Mouse (Mus musculus) bone marrow macrophage, adult 2 months (primary cell): Measurements from ENCODE around the gene Cdk14. TPM values are rescaled to one million over a fixed set of nuclear protein-coding genes. Genes with fewer than 3 reads are reported as not detected.

ENCODE experiments used
- H3K27ac ChIP-seq: 2 replicates; pipeline ENCODE4 v1.5.1; 2012; ENCODE audit warnings: low read depth, low read length; ENCODE audit not compliant: insufficient read depth
- H3K4me1 ChIP-seq: 2 replicates; pipeline ENCODE4 v1.6.1; 2012; ENCODE audit warnings: low read length; ENCODE audit not compliant: control insufficient read depth, insufficient read depth
- H3K4me3 ChIP-seq: 2 replicates; pipeline ENCODE4 v1.5.1; 2012; ENCODE audit warnings: mild to moderate bottlenecking, low read length, moderate library complexity; ENCODE audit not compliant: insufficient read depth
- CTCF ChIP-seq: IDR thresholded peaks from 2 replicates; pipeline ENCODE4 v1.5.1; 2012; ENCODE audit warnings: low read depth, mild to moderate bottlenecking, low read length, moderate library complexity
- POLR2A ChIP-seq: IDR thresholded peaks from 2 replicates; pipeline ENCODE4 v1.6.1; 2012; ENCODE audit warnings: mild to moderate bottlenecking, low read depth, low read length, borderline replicate concordance
- polyA plus RNA-seq: library from polyadenylated mRNA; stranded (reverse); fragments of >200 nt; gene quantifications from 2 replicates; pipeline ENCODE4 v1.2.4, GENCODE M21; 2012; ENCODE audit not compliant: missing spikeins, insufficient read depth, insufficient read length

The Cdk14 gene
- polyA plus RNA-seq, 1 experiment: 43.6 TPM

DNA sequence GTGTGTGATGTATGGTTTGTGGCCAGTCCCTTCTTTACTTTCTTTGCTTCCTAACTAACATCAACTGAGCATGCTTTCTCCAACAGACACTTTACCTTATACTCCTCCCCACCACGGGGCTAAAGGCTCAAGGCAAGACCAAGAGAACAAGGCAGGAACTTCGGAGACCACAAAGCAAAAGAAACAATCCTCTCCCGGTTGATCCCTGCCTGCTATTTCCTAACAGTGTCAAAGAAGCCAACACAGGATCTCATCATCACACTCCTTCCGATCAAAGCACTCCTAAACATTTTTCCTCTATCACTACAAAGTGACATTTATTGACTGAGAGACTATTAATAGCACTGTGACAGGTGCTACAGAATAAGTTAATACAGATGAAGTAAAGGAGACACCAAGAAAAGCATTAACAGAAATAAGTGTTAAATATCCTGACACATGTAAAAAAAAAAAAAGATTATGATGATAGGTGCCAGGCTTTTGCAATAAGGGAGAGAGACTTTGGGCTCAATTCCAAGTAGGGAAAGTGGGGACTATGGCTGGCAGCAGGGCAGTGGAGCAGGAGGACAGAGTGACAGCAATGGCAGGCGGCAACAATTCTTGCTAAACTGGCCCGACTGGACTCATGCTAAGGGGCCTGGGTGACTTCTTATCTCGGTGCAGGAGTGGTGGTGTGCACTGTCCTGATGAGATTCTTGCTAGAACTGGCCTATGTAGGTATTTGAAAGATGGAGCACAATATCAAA, 208.9 kb downstream of the Cdk14 start:
- Histone ChIP-seq H3K4me1 (peaks cover 15% of the 10 kb centered on the region), H3K27ac (no peak overlapping the region), H3K4me3 (no peak overlapping the region)
- no peak for TF ChIP-seq CTCF
- no peak for TF ChIP-seq POLR2A

DNA sequence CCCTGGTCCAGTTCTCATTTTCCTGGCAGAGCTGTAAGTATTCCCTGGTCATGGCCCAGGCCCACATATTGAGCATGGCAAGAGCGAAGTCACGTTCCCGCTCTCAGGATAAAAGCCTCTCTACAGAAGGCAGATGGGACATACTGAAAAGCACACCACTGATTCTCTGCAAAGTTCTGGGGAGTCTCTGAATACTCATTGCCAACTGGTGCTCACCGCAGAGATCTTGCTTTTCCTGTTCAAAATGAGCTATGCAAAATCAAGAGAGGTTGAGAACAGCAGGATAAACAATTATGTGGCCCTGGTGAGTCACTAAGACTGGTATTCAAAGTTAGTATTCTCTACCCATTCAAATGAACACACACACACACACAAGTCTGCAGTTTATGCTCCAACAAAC, 212.1 kb downstream of the Cdk14 start:
- Histone ChIP-seq H3K4me3 (no peak overlapping the region), H3K27ac (no peak overlapping the region)
- no peak for TF ChIP-seq POLR2A
- no peak for TF ChIP-seq CTCF

DNA sequence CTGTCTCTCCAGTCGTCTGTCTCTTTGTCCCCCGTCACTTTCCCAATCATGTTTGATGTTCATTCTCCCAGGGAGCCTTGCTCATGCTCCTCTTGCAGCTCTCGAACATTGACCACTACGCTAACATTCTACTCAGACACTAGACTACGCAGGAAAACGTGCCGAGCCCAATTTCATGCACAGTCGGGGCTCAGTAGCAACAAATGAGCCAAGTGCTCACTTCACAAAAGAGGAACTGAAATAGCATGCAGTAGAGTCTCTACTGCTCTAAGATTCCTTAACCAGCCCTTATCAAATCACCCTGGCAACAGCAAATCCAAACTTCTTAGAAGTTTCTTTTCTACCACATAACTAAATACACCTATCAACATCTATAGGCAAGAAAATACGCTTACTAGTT, 214.1 kb downstream of the Cdk14 start:
- TF ChIP-seq CTCF (no peak), POLR2A (no peak)
- H3K4me3 ChIP-seq: no peak overlapping the region
- H3K27ac ChIP-seq: no peak overlapping the region
- peaks cover 6% of the 10 kb centered on the region for H3K4me1 ChIP-seq

More for the DNA sequence above, 212.1 kb downstream of the Cdk14 start:
- peaks cover 14% of the 10 kb centered on the region for H3K4me1 ChIP-seq

DNA sequence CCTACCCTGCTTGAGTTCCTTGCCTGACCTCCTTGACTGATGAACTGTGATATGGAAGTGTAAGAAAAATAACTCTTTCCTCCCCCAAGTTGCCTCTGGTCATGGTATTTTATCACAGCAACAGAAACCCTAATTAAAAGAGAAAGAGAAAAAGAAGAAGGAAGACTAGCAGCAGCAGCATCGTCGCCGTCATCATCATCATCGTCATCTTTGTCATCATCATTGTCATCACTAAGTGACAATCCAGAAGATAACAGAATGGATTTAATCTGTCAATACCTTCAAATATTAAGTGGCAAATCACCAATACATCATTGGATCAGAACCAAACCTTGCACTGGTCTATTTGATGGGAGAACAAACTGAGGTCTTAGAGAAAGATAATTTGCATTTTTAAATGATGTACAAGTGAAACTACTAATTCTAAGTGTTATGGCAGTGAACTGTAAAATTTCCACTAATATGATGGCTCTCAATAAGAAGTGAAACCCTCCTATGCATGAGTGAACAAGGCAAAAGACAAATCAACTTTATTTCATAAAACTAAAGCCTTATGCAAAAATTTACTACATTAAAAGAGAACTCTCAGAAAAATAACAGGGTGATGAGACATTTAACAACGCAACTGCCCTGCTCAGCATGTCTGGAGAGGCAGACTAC, 225.4 kb downstream of the Cdk14 start:
- Histone ChIP-seq H3K4me1 (no peaks in the 10 kb centered on the region), H3K4me3 (no peak overlapping the region), H3K27ac (no peak overlapping the region)
- TF ChIP-seq POLR2A (no peak), CTCF (no peak)

DNA sequence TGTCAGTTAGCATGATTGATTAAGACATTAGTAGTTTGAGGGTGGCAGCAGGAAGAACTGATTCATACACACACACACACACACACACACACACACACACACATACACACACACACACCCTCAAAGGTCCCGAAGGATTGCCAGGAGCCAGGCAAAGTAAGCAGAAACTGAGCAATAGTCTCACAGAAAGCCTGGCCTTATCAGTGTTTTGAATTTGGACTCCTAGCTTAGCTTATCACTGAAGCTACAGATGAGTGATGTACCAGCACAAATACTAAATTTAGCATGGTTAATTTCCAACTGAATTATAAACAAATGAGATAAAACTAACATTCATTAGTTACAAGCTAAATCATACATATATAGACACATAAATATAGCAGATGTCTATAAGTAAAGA, 230.5 kb downstream of the Cdk14 start:
- Histone ChIP-seq H3K4me3 (no peak overlapping the region), H3K27ac (no peak overlapping the region), H3K4me1 (peaks cover 4% of the 10 kb centered on the region)
- no peak for TF ChIP-seq CTCF
- no peak for TF ChIP-seq POLR2A

DNA sequence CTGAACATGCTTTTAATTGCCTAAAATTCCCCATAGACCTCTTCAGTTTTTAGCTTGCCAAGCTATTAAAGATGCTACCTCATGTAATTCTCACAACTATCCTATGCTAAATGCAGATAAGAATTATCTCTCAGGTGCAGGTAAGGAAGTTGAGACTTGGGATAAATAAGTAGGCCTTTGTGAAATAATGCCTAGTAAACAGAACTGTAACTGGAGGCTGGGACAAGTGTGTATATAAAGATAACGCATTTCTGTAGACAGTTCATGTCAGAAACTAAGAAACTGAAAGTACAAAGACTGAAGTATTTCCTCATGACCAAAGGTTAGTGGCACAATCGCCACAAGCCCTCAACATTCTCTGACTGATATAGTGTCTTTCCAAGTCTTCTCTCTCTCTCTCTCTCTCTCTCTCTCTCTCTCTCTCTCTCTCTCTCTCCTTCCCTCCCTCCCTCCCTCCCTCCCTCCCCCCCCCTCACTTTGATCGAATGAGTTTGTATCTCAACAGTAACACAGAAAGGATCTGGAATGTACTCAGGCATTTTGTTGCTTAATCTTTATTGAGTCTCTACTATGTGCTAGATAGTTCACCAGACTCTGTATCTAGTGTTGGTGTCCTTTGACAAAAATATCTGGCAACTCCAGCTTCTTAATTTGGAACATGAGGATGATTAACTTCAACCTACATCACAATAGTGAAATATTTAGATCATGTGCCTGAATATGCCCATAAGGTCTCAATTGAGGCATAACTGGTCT, 233.9 kb downstream of the Cdk14 start:
- Histone ChIP-seq H3K4me1 (peaks cover 6% of the 10 kb centered on the region), H3K4me3 (no peak overlapping the region), H3K27ac (no peak overlapping the region)
- TF ChIP-seq CTCF (no peak), POLR2A (no peak)

DNA sequence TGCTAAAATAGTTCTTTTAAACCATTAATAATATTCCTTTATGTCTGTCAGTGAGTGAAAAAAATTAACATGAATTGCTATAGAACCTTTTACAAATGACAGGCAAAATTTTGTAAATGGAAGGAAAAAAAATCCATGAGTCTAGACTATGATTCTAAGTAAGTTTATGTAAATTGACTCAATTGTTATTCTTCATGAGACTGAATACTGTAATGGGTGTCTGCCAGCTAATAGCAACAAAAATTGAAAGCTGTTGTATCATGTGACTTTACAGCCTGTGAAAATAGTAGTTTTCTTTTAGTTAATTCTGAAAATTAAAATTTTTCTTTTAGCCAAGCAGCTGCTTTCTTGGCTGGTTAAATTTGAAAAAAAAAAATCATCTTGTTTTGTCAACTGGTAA, 234.6 kb downstream of the Cdk14 start:
- Histone ChIP-seq H3K4me3 (no peak overlapping the region), H3K4me1 (peaks cover 9% of the 10 kb centered on the region), H3K27ac (no peak overlapping the region)
- TF ChIP-seq POLR2A (no peak), CTCF (no peak)

DNA sequence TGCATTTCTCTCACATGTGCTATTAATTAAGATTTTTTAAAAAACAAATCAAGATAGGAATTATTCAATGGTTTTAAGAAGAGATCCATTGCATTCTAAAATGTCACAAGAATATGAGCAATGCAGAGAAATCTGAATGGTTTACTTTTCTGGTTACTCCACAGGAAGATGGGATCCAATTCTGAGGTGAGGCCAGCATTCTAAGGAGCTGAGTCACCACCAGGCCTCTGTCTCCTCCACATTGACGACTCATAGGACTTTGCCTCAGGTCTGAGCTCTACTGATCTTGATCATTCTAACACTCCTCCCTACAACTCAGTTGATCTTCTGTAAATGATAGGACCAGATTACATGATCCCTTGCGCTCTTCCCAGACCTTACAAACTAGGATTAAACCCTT, 239.4 kb downstream of the Cdk14 start:
- no peak overlapping the region for H3K27ac ChIP-seq
- TF ChIP-seq POLR2A: no peak
- no peak for TF ChIP-seq CTCF
- no peak overlapping the region for H3K4me3 ChIP-seq
- H3K4me1 ChIP-seq: peaks cover 6% of the 10 kb centered on the region; the same call in 1 of the 2 replicates

DNA sequence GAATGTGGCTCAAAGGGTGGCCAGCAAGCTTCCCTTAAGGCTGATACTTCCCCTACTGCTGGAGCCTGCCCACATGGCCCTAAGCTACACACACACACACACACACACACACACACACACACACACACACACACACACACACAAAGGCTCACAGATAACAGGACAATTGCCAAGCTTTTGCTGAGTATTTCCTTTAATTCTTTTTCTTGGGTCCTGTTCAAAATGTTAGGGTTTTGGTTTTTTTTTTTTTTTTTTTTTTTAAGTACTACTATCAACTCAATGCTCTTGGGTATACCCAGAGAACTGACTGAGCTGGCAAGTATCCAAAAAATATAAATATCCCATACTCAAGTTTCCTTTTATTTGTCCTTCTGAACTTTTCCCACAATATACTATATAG, 239.8 kb downstream of the Cdk14 start:
- H3K4me3 ChIP-seq: no peak overlapping the region
- no peak for TF ChIP-seq CTCF
- H3K27ac ChIP-seq: no peak overlapping the region
- peaks cover 6% of the 10 kb centered on the region; the same call in 1 of the 2 replicates for H3K4me1 ChIP-seq

DNA sequence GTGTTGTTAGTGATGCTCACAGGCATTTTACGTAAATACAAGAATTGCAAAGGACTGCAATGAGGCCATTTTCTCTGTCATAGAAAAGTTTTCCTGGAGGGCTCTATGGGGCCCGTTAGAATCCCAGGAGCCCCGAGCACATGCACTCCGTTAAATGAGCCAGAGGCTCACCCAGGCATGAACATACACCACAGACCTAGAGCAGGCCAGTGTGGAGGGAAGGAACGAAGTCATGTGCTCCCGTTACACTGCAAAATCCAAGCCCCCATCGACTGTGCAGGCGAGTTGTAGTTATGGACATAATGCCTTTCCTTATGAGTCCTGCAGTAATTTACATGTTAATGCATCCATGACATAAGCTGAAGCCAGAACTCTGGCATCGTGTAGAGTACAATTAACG, 244.1 kb downstream of the Cdk14 start:
- no peak for TF ChIP-seq POLR2A
- TF ChIP-seq CTCF: no peak
- no peak overlapping the region for H3K27ac ChIP-seq
- peaks cover 4% of the 10 kb centered on the region; the same call in 1 of the 2 replicates for H3K4me1 ChIP-seq
- H3K4me3 ChIP-seq: no peak overlapping the region
